Mouse (Mus musculus) retina, postnatal 7 days (tissue): ENCODE data around the gene Wdr17.
"Not testable (repeated sequence)": the region's sequence is repeated elsewhere in the genome, so short reads cannot be mapped to it uniquely, and the experiment has no call there.

ENCODE experiments used
- DNase-seq: peaks from one replicate; pipeline ENCODE4 v3.0.0-alpha.2; 2012; ENCODE audit warnings: low read depth, low spot score

The Wdr17 gene

DNA sequence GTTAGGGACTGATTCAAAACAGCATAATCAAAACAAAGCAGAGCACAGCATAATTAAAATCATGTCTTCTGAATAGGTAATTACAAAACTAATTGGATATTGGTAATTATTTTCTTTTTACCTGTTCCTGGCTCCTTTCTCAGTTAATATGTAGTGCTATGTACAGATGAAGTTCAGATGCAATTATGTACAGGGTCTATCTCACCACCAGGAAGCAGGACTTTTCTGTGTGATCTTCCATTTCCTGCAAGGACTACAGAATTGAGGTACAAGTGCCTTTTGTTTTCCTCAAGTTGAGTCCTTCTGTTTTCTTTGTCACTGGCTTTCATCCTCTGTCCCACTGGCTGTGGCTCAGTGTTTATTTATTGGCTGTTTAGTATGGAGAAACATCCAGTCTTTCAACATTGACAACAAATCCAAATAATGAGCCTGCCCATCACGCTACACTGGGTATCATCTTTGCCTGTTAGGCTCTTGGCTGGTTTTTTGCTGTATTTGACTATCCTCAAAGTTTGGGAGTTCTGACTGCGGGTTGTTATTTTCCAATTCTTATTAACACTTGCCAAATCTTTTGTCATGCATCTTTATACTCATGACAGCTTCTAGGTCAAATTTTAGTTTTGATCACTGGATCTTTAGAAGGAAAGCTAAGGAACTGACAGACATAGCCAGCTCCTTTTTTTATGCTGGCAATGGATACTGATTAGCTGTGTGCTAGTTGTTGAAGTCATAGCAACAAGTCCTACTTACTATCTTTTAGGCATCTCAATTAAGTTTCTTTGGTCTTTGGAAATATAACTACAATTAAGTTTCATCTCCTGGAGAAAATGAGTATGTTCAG, 94.9 kb downstream of the Wdr17 start:
- DNase-seq = no peak

DNA sequence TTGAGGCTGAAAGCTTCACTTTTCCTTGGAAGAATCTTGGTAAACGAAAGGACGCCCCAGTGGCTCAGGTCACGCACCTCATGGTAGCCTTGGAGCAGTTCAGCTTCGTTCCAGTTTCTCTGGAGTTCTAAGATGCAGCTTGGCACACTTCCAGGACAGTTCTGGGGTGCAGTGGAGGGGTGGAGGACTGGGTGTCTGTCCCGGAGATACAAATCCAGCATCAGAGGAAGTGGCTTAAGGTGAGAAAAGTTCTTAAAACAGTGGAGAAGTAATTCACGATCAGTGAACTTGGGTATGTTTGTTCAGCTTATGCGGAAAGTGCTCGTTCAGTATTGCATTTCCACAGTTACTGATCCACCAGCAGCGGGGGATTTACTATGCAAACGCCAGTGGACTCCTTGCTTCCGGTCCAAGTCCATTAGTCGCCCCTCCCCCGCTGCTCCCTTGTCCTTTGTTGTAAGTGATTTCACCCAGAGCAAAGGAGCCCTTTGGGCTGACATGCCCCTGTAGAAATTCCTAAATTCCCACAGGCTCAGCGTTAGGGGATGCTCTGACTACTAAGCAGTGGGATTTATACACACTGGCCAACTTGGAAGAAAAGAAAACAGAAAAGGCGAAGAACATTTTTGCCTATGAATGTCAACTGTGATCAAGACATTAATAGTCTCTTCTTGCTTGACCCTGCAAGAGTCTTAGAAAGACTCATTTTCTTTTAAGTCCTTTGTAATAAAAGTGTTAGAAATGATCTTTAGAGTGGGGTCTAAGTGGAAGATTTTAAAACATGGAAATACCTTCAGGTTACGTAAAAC, 106.6 kb downstream of the Wdr17 start:
- DNase-seq = no peak

DNA sequence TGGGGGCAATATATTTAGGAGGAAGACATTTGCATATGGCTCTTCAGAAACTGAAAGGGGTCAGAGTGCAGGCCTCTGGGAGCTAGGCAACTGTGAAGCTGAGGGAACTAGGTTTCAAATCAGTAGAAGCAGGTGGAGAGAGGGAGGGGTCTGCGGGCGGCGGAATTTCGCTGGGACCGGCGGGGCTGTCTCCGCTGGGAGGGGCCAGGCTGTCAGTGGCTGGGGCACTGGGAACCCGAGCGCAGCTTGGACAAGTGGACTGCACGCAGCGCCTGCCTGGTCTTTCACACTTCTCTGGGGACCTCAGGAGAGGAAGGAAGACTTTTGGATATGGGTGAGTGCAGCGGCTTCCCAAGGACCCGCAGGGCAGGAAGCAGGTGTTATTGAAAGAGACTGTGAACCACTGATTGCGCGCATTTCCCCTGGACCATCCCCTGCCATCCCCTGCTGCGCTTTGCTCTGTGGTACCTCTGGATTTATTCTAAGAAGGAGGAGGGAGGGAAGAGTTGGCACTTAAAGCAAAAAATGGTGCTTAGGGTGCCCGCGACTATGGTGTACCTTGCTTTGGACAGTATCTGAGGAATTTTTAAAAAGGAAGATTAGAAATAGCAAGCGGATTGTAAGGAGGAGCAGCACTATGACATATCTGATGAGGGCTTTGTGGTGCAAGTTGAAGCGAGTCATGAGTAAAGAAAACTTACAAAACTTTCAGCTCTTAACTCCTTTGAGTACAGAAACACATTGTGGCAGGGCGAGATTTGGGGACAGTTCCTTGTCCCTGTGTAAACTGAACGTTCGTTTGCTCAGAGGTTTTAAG, 107.5 kb downstream of the Wdr17 start:
- DNase-seq = no peak

DNA sequence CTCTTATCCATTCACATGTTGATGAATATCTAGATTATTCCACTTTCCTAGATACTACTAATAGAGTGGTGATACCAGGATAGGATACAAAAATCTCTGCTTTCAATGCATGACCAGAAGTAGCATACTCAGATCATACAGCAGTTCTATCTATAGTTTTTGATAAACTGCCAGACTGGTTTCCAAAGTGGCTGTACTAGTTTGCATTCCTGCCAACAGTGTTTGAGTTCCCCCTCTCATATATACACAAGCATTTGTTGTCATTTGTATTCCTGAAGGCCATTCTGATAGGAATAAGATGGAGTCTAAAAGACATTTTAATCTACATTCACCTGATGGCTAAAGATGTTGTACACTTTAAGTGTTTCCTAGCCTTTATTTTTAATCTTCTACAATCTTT, 110.0 kb downstream of the Wdr17 start:
- DNase-seq = no peak

DNA sequence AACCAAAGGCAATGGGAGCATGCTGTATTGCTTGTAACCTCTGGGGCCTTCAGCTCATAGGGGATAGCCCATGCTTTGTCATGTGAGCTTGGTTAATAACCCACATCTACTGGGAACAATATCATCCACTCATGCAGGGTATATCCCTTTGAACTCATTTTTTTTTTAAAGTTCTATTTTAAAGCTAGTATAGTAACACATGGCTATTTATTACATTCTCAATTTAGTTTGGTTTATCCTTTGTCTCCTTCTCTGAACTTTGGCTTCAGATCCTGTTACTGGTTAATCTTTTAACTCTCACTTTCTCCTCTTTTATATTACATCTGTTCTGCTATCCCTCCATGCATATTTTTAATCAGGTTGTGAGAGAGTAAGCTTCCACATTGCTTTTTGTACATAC, 110.7 kb downstream of the Wdr17 start:
- no peak for DNase-seq

DNA sequence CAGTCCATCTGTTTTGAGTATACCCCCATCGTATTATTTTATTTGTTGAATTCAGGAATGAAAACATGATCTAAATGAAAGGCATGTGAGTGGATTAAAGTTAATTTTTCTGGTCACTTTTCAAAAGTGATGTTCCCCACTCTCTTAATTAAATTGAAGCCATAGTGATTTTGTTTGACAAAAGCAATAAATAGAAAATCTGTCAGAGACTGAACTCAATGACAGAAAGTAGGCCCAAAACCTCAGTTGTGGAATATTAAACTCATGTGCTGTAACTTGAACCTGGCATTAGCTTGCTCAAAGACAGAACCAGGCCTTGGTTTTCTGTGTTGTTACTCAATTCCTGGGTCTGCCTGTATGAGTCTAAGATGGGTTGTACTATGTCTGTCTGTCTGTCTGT, 129.3 kb downstream of the Wdr17 start:
- no peak for DNase-seq

DNA sequence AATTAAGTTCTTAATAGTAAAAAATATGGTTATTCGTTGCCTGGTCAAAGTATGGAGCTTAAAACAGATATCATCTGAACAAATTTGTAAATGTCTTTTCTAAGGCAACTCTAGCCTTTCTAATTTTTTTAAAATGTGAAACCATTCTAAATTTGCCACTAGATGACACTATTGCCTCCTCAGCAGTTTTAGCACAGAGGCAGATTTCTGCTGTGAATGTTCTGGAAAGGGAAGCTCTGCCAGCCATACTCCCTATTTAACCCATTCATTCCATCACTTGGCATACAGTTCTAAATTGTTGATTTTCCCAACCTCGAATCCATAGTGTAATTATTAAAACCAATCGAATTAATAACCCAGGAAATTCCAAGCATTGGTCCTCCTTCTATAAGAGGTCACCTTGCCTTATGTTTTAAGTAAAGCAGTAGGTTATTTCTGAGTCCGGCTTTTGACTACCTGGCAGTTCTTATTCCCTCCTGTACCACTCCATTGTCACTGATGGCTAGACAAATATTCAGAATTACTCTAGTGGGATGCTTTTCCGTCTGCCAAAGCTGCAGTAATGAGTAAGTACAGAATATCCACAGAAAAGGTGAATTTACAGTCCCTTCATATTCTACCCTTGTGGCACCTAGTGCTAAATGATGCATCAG, 150.2 kb downstream of the Wdr17 start:
- no peak for DNase-seq

DNA sequence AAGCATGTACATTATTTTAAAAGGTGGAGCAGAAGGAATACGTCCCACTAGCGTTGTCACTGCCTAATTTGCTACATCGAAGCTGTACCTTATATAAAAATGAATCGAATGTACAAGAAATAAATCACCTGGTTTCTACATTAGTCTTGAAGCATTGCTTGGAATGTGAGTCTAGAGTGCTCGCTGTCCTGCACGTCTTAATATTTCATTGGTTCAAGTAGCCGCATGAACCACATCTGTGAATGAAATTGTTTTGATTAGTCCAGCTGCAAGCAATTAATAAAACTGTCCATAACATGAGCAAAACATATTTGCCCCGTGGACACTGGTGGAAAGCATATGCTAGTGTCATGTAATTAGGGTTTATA, 162.3 kb downstream of the Wdr17 start:
- no peak for DNase-seq

DNA sequence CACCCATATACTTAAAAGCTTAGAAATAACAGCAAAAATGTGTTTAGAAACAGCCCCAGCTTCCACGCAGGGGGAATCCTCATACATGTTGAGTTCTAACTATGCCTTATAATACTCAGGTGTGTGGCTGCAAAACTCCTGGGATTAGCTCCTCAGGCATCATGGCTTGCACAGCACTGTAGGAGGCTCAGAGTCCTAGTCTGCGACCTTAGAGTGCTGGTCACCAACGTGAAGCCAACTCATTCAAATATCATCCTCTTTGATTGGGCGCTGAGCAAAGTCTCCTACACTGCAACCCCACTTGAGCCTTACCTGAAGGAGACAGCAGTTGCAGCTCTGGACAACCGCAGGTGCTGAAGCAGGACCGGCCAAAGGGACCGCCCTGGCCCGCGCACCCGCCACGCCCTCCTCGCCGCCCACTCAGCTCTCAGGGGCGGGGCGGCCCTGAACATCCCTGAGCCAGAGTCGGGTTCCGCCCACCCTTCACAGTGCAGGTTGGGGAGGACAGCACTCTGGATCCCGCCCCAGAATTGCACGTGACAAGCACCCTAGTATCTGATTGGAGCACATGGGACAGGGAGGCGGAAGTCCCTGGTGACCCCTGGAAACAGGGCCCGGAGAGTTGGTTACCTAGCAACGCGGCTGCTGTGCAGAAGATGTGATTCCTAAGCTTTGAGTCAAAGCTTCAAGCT, 162.9 kb downstream of the Wdr17 start:
- DNase-seq = peak; percentile 91

DNA sequence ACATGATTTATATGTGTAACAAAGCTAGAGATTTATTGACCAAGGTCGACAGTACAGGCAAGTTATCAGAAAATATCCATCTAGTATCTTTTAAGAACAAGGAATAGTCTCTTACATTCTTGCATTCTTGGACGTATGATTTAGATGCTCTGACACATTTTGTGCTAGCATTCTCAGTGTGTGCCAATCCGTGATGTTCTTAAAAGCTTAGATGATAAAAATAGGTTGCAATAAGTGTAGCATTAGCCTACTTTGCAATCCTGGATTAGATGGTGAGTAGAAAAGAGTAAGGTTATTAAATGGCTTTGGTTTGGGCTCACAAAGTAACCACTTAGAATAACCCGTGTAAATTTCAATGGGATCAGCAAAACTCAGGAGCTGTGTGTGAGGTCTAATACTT, 168.5 kb downstream of the Wdr17 start:
- DNase-seq = peak; percentile 43

DNA sequence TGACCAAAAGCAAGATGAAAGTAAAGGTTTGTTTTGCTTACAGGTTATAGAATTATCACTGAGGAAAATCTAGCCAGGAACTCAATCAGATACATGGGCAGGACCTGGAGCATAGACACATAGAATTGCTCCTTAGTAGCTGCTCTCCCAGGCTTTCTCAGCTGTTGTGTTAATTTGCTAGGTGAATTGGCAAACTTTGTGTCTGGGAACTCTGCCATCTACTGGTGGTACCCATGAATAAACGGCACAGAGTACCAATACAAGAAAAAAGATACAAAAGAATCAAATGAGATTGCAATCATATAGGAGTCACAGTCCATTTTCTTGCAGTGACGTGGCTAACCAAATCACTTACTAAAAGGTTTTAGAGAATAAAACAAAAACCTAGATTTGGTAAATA, 181.2 kb downstream of the Wdr17 start:
- DNase-seq = no peak

DNA sequence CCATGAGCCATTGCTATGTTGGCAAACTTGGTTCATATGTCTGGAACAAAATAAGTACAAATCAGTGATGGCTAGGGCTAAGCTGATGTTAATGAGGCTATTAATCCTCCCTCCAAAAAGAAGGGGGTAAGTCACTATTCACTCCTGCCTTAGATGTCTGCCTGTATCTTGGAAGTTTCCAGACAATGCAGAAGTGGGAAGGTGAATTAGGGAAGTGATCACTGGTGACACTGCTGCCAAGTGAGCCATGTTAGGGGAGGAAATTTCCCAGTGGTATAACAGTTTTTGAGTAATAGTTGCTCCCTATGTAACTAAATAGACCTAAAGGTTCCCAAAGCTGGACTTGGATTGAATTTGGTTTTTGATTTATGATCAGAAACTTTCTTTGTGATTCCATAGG, 215.2 kb downstream of the Wdr17 start:
- DNase-seq = no peak

DNA sequence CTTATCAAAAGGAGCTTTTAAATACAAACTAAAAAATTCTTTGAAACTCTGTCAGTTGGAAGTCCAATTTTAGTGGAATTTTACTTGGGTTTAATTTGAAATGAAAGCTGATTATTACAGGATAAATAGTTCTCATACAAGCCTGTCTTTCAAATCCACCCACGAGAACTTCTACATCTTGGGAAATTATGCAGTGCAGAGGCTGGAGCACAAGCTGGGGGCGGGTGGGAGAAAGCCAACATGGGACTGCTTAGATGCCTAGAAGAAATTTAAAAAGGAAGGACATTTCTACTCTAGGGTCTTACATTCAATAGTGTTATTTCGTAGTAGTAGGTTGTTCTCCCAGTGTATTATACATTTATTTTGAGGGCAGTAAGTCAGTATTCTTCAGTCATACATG, 219.2 kb downstream of the Wdr17 start:
- no peak for DNase-seq

DNA sequence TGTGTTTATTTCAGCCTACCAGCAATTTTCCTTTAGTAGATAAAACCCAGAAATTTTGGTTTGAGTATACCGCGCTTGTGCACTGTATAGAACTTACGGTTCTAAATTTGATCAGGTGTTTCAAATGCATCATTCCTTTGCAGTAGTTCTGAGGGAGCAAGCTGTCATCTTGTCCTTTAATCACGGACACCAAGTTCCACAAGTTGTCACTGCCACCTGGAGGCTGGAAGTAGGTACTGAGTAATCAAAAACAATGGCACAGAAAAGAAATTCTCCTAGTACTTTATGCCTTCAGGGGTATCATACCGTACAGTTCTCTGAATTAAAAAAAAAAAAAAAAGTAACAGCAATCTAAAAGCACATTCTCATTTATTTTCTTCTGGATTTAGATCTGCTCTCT, 226.3 kb downstream of the Wdr17 start:
- DNase-seq = peak; percentile 21

DNA sequence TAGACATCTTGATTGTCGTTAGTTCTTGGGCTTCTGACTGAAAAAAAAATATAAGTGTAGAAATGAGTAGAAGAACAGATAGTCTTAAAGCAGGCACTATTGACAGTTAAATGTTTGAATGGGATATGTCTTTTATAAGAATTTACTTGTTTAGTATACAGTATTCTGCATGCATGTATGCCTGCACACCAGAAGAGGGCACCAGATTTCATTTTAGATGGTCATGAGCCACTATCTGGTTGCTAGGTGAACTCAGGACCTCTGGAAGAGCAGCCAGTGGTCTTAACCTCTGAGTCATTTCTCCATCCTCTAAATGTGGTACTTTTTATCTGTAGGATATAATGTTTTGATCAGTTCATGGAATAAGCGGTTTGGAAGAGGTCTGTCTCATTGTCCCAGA, 227.3 kb downstream of the Wdr17 start:
- DNase-seq = no peak

DNA sequence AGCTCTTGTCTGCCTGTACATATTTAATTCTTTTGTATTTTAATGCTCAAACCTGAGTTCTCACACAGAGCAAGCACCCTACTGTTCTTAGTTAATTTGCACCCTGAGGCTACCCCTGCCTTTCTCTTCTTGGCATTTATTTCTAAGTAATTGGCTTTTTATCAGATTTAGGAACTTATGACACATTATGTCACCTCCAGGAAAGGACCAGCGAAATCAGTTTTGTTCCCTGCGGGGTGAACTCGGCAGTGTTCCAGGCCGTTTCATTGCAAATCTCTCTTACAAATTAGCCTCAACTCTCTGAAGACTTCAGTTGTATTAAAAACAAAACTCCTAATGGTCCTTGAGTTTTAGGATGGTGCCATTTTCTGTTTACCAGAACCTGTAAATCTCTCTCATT, 248.3 kb downstream of the Wdr17 start:
- no peak for DNase-seq

DNA sequence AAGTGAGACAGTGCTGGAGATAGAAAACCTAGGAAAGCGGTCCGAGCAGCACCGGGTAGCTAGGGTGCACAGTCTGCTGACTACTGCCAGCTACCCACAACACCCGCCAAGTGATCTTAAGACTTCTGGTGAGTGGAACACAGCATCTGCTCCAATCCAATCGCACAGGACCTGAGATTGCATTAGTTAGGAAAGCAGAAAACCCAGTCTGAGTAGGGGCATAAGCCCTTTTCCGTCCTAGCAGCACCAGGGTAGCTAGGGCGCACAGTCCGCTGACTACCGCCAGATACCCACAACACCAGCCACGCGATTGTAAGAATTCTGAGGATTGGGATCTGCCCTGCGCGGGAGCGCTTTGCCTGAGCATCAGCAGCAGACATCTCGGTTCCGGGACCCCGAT, 270.3 kb downstream of the Wdr17 start:
- not testable (repeated sequence) for DNase-seq

DNA sequence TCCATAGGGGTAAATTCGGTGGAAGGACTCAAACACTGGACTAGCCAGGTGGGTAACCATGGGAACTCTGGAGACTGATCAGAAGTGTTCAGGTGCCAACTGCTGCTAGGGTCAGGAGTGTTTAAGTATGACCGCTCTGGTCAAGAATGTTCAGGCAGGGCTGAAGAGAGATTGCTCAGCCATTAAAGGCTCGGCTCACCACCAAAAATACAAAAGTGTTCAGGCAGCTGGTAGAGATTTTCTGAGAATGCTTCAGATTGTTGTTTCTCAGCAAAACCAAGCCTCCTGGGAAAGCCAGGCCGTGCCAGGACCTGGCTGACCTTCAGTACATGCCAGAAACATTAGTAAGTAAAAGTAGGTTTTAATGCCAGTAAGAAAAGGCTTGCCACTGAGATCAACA, 276.7 kb downstream of the Wdr17 start:
- DNase-seq = no peak

DNA sequence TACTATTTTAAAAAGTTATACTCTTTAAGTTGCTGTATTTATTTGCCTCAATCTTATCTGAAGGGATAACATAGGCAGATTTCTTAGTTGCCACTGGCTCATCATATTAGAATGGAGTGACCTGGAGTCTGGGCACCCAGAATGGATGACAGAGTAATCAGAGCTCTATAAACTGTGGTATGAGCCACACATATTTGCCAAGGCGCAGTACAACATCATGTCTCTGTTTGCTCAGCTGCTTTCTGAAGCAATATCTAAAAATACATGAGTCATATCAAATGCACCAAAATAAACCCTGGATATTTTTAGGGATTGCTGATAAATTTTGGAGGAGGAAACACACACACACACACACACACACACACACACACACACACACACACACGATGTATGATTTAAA, 277.6 kb downstream of the Wdr17 start:
- DNase-seq = no peak

DNA sequence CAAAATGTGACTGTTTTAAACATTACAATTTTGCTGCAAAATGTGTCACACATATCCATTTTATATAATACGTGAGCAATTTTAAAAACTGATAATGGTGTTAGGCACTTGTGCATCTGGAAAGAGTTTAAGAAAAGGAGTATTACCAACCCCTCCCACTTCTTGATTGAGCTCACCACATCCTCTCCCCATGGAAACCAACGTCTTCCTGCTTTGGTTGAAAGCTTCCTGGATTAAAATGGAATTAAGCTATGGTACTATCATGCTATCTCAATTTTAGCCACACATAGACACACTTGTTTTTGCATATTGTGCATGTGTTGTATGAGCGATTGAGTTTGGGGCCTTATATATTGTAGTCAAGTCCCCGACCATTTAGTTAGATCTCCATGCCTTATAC, 283.5 kb downstream of the Wdr17 start:
- DNase-seq = no peak

DNA sequence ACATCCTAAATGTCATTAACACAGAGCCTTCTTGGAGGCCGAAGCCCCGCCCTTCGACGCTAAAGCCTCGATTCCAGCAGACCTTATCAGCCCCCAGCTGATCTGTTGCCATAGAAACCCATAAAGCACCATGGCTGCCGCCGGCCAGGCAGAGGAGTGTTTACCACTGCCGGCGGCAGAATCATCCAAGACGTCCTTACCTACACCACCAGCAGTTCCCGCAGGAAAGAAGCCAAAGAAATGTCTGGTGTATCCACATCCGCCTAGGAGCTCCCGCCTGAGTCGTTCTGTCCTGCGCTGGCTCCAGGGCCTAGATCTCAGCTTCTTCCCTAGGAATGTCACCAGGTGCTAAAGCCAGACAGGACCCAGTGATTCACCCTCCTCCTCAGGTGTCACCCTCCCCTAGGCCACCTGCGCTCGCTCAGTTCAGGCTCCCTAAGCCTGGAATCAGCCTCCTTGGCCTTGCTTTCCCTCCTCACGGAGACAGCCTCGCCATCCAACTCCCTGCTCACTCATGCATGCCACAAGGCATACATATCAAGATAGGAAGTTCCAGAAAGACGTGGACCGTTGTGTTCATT, 286.2 kb downstream of the Wdr17 start, which contains the start of gene Spata4:
Gene Spata4 (plus strand): TSS at position 111 of the 581 bp plus-strand sequence.
- DNase-seq = peak; percentile 1
